Mouse (Mus musculus): ENCODE results near the gene Plekha1. TPM values are rescaled to one million over a fixed set of nuclear protein-coding genes. Genes with fewer than 3 reads are reported as not detected.
A peak's percentile ranks its signal among the peaks of the same experiment; 100 is the strongest.

The Plekha1 gene
- polyA plus RNA-seq, 1 experiment from 2014 or later, result 65.4 TPM

DNA sequence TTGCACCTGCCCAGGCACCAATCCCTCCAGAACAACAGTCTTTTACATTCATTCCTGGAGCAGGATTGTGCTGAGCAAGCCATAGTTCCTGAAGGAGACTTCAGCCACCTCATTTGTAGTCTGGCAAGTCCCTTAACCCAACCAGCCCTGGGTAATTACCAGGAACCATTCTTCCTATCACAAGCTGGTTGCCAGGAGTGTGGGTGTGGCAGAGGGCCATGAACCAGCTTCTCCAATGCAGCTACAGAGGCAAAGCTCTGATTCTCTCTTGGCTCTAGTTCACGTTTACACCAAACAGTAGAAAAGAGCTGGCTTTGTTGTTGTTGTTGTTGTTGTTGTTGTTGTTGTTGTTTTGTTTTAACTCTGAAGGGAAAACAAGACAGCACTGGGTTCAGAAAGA is 3.1 kb upstream of the Plekha1 start:
- Histone ChIP-seq H3K9ac (no peak overlapping the region), H3K4me2 (no peak overlapping the region), H3K9me3 (no peaks in the 10 kb centered on the region), H3K4me1 (replicated peaks) (peaks cover 42% of the 10 kb centered on the region), H3K36me3 (no peaks in the 10 kb centered on the region), H3K27me3 (no peaks in the 10 kb centered on the region), H3K27ac (no peak overlapping the region), H3K4me3 (no peak overlapping the region)
- WGBS, result 53% methylated on average over 1 of the region's 1 CpGs
- ATAC-seq (ENCODE audit: low FRiP score), result no peak

DNA sequence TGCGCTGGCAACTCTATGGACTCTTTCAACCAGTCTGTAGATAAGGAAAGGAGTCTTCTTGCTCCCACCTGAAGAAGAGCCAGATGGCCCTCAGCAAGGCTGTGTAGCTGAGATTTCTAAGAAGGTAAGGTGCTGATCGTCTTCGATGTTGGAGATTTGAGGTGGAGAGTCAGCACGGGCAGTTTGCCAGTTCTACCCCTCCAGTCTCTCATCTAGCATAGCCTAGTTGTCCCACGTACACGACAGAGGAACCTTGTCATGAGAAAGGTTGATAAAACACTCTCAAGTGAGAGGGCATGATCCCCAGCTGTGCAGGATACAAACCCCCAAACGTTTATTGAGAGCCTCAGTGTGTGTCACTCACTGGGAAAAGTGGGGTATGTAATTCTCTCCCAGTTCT is 845 bp upstream of the Plekha1 start:
- no peaks in the 10 kb centered on the region for H3K36me3 ChIP-seq
- no peak for ATAC-seq (ENCODE audit: low FRiP score)
- no peak overlapping the region for H3K9ac ChIP-seq
- no peak overlapping the region for H3K27ac ChIP-seq
- H3K4me2 ChIP-seq, result no peak overlapping the region
- no peaks in the 10 kb centered on the region for H3K9me3 ChIP-seq
- peaks cover 38% of the 10 kb centered on the region for H3K4me1 ChIP-seq (replicated peaks)
- no peaks in the 10 kb centered on the region for H3K27me3 ChIP-seq
- no peak overlapping the region for H3K4me3 ChIP-seq
- WGBS, result 77% methylated on average over 7 of the region's 7 CpGs

DNA sequence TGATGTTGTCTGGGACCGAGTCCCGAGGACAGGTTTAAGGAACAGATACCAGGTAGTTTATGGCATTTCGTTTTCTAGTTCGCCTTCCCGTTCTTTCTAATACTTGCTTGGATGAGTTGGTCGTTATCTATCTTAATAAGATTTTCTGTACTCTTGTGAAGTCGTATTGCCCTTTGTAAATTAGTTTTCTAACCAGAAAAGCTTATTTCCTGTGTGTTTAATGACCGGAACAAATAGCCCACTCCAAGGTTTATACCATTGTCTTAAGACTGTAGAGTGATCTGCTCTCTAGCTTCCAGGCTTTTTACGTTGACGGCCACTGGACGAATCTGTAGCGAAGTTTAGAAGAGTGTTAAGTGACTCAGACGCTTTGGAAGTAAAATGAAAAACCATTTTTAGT is 1.1 kb downstream of the Plekha1 start:
- Histone ChIP-seq H3K27me3 (no peaks in the 10 kb centered on the region), H3K4me2 (peak overlapping the region; percentile 60), H3K4me3 (peak overlapping the region; percentile 83), H3K36me3 (no peaks in the 10 kb centered on the region), H3K4me1 (replicated peaks) (peaks cover 26% of the 10 kb centered on the region), H3K9ac (peak overlapping the region; percentile 92), H3K27ac (peak overlapping the region; percentile 92), H3K9me3 (no peaks in the 10 kb centered on the region)
- no peak for ATAC-seq (ENCODE audit: low FRiP score)
- under 1% methylated on average over 13 of the region's 13 CpGs for WGBS

DNA sequence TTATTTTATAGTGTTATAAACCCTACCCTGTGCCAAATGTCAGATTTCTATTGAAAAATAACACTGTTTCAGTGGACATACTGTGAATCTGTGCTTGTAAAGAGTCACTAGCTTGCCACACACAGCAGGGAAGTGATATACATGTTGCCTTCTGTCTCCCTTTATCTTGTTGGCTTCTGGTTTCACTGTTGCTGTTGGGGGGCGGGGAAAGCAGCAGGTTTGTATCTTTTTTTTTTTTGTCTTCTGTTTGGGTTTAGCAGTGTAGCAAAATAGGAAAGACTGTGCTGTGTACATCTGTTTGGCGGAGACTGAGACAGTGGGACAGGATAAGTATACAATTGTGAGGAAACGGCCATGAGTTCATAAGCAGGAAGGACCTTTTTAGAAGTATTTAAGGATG is 1.7 kb downstream of the Plekha1 start:
- no peaks in the 10 kb centered on the region for H3K27me3 ChIP-seq
- peaks cover 21% of the 10 kb centered on the region for H3K4me1 ChIP-seq (replicated peaks)
- no peaks in the 10 kb centered on the region for H3K9me3 ChIP-seq
- no peak for ATAC-seq (ENCODE audit: low FRiP score)
- WGBS, result 61% methylated on average over 3 of the region's 3 CpGs
- H3K4me2 ChIP-seq, result peak overlapping the region; percentile 60
- peak overlapping the region; percentile 83 for H3K4me3 ChIP-seq
- H3K36me3 ChIP-seq, result no peaks in the 10 kb centered on the region
- no peak overlapping the region for H3K9ac ChIP-seq
- no peak overlapping the region for H3K27ac ChIP-seq

DNA sequence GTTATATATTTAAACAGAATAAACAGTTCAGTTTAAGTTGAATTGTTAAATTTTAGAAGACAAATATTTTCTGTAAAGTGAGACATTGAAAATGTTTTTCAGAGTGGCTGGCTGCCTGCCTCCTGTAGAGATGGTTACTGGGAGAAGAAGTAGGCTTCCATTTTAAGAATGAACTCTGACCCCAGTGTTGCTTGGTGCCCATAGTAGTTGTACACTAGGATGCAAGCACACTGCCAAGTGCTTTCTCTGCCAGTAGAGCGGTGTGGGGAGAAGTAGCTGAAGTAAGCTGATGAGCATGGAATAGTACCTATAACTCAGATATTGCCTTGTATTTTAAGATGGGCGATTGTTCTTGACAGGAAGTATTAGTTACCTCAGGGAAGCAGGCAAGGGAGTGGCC is 18.6 kb downstream of the Plekha1 start:
- peaks cover 6% of the 10 kb centered on the region for H3K4me1 ChIP-seq (replicated peaks)
- no peak overlapping the region for H3K9ac ChIP-seq
- no peaks in the 10 kb centered on the region for H3K27me3 ChIP-seq
- no peak for ATAC-seq (ENCODE audit: low FRiP score)
- no peak overlapping the region for H3K4me3 ChIP-seq
- no peak overlapping the region for H3K4me2 ChIP-seq
- WGBS, result 95% methylated on average over 2 of the region's 2 CpGs
- no peak overlapping the region for H3K27ac ChIP-seq
- H3K9me3 ChIP-seq, result no peaks in the 10 kb centered on the region
- H3K36me3 ChIP-seq, result peaks cover 25% of the 10 kb centered on the region; the same call in 1 of the 2 replicates

DNA sequence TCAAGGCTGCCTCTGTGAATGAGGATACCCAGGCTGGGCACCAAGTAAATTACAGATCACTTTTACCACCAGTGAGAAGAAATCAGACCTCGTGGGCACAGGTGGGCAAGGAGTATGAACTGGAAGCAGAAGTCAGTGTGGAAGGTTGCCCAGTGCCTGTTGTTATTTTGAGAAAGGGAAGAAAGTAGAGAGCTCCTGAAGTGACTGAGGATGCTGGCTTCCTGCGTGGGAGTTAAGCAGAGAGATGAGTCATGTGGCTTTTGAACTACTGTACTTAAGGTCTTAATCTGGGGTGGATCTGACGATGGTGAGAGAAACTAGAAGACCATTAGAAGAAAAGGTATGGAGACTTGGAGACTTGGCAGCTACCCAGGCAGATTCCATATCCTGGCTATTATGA is 20.7 kb downstream of the Plekha1 start:
- peaks cover 21% of the 10 kb centered on the region for H3K36me3 ChIP-seq
- WGBS, result 89% methylated on average over 3 of the region's 3 CpGs
- ATAC-seq (ENCODE audit: low FRiP score), result no peak
- peaks cover 6% of the 10 kb centered on the region for H3K4me1 ChIP-seq (replicated peaks)
- H3K4me2 ChIP-seq, result no peak overlapping the region
- no peak overlapping the region for H3K4me3 ChIP-seq
- no peak overlapping the region for H3K27ac ChIP-seq
- no peaks in the 10 kb centered on the region for H3K9me3 ChIP-seq
- no peak overlapping the region for H3K9ac ChIP-seq
- H3K27me3 ChIP-seq, result no peaks in the 10 kb centered on the region

DNA sequence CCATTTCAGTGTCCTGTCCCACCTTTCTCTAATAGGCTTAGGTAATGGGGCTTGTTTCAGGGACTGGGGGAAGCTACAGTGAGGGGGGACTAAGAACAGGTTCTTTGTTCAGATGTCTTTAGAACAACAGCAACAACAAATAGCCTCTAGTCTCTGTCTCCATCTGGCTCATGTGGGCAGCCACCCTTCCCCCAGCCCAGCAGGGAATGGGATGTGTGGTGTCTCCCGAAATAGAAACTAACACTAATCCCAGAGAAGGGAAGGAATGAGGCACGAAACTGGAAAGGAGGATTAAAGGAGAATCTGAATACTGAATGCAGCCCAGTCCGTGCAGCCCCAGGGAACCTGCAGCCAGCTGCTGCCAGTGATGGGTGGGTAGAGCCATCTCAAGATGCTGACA is 22.4 kb downstream of the Plekha1 start:
- Histone ChIP-seq H3K27ac (no peak overlapping the region), H3K27me3 (no peaks in the 10 kb centered on the region), H3K4me2 (no peak overlapping the region), H3K9me3 (no peaks in the 10 kb centered on the region), H3K36me3 (peaks cover 29% of the 10 kb centered on the region), H3K4me1 (replicated peaks) (peaks cover 6% of the 10 kb centered on the region), H3K9ac (no peak overlapping the region), H3K4me3 (no peak overlapping the region)
- no peak for ATAC-seq (ENCODE audit: low FRiP score)
- 22% methylated on average over 3 of the region's 3 CpGs for WGBS

DNA sequence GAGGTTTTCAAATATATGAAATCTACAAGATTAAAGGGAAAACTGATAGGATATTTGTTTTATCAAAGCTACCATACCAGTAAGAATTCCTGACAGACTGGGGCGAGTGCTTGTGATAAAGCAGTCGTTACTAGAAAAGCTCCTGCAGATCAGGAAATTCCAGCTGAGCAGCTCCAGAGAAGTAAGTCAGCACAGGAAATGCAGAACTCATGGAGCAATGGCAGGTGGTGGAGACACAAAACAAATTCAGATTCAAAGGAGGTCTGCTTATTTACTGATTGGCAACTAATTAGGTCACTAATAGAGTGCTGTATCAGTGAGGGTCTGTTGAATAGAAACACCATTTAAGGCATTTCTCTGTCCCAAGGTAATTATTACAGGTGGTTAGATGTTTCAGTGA is 25.3 kb downstream of the Plekha1 start:
- H3K9ac ChIP-seq, result no peak overlapping the region
- H3K4me1 ChIP-seq (replicated peaks), result peaks cover 6% of the 10 kb centered on the region
- no peaks in the 10 kb centered on the region for H3K27me3 ChIP-seq
- peaks cover 27% of the 10 kb centered on the region for H3K36me3 ChIP-seq
- no peaks in the 10 kb centered on the region for H3K9me3 ChIP-seq
- no peak for ATAC-seq (ENCODE audit: low FRiP score)
- H3K27ac ChIP-seq, result no peak overlapping the region
- no peak overlapping the region for H3K4me3 ChIP-seq
- H3K4me2 ChIP-seq, result no peak overlapping the region
- 58% methylated on average over 2 of the region's 2 CpGs for WGBS

DNA sequence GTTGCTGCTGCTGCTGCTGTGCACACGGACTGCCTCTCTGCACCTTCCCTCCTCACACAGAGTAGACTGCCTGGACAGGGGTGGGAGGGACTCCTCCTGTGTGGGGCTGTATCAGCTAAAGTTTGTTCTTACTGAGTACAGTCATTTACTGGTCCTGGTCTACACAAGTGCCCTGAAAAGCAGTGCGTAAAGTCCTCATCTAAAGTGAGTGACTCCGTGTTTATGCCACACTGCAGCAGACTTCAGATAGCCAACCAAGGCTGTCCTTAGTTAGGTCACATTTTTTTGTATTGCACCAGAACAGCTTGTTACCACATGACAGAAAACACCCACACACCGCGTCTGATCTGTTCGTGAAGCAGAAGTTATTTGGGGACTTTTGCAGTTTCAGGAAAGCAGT is 27.4 kb downstream of the Plekha1 start:
- WGBS, result 86% methylated on average over 6 of the region's 6 CpGs
- Histone ChIP-seq H3K4me3 (no peak overlapping the region), H3K9me3 (no peaks in the 10 kb centered on the region), H3K27ac (no peak overlapping the region), H3K9ac (no peak overlapping the region), H3K27me3 (no peaks in the 10 kb centered on the region), H3K4me1 (replicated peaks) (peaks cover 2% of the 10 kb centered on the region), H3K4me2 (no peak overlapping the region), H3K36me3 (peaks cover 33% of the 10 kb centered on the region)
- no peak for ATAC-seq (ENCODE audit: low FRiP score)

DNA sequence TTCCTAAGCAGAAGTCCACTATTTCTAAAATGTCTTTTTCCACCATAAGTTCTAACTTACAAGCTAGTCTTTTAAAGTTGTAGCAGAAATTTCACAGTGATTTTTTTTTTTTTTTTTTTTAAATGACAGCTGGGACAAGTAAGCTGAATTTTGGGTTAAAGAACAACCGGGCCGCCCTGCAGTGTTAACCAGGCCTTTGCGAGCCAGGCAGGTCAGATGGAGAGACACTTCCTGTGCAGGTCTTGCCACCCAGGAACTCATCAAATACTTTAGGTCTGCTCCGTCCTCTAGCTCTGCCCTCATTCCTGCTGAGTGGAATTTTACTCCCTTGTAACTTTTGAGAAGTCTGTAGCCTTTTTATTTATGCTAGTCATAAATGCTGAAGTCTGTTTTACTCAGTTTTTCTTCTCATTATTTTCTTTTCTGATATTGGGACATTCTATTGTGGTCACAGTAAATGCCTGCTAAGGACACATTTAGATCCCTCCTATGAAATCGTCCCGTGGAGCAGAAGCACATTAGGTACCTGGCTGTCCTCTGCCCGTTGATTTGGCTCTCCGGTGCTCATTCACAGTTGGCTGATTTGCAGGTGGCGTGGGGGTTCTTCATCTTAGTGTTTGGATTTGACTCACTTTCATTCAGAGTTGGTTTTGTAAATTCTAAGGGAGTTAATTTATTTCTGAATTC is 29.5 kb downstream of the Plekha1 start:
- Histone ChIP-seq H3K27me3 (no peaks in the 10 kb centered on the region), H3K4me2 (no peak overlapping the region), H3K9ac (no peak overlapping the region), H3K9me3 (no peaks in the 10 kb centered on the region), H3K4me1 (replicated peaks) (no peaks in the 10 kb centered on the region), H3K27ac (no peak overlapping the region), H3K4me3 (no peak overlapping the region), H3K36me3 (peaks cover 37% of the 10 kb centered on the region)
- no peak for ATAC-seq (ENCODE audit: low FRiP score)
- WGBS, result 86% methylated on average over 9 of the region's 9 CpGs

DNA sequence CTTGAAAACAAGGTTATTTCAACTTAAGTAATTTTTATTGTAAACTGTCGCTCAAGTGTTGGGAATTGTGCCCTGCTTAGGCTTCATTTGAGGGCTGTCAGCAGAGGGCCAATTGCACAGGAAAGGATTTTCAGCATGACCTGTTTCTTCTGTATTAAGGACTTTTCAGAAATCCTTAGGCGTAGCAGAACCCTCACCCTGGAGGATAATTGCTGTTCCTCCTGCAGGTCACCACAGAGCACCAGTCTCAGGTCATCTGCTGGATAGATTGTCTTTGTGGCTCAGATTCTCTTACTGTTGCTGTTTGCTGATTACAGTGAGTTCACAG is 30.0 kb downstream of the Plekha1 start:
- peaks cover 39% of the 10 kb centered on the region for H3K36me3 ChIP-seq

DNA sequence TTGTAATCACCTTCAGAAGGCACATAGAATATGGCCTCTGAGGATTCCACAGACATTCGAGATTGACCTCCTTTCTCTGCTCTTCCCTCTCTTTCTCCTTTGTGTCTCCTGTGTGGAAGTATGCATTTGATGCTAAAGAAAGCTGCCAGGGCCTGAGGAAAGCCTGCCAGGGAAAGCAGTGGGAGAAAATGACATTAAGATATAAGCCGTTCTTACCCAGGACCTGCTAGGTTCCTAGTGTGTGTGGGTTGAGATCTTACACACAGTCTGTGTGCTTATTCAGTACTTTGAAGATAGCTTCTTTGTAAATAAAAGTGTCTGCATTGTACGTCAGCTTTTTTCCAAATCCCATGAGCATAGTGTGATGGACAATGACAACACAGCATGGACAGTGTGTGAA is 30.5 kb downstream of the Plekha1 start:
- peaks cover 44% of the 10 kb centered on the region for H3K36me3 ChIP-seq
- H3K9me3 ChIP-seq, result no peaks in the 10 kb centered on the region
- no peak overlapping the region for H3K27ac ChIP-seq
- H3K27me3 ChIP-seq, result no peaks in the 10 kb centered on the region
- 78% methylated on average over 3 of the region's 3 CpGs for WGBS
- peak overlapping the region; percentile 8; the same call in 1 of the 2 replicates for H3K9ac ChIP-seq
- H3K4me1 ChIP-seq (replicated peaks), result no peaks in the 10 kb centered on the region
- no peak overlapping the region for H3K4me3 ChIP-seq
- no peak overlapping the region for H3K4me2 ChIP-seq
- ATAC-seq (ENCODE audit: low FRiP score), result no peak

More for the DNA sequence above, 30.0 kb downstream of the Plekha1 start:
- Histone ChIP-seq H3K4me2 (no peak overlapping the region), H3K9ac (no peak overlapping the region), H3K27me3 (no peaks in the 10 kb centered on the region), H3K4me1 (replicated peaks) (no peaks in the 10 kb centered on the region), H3K9me3 (no peaks in the 10 kb centered on the region), H3K4me3 (no peak overlapping the region), H3K27ac (no peak overlapping the region)
- ATAC-seq (ENCODE audit: low FRiP score), result no peak
- 72% methylated on average over 2 of the region's 2 CpGs for WGBS

DNA sequence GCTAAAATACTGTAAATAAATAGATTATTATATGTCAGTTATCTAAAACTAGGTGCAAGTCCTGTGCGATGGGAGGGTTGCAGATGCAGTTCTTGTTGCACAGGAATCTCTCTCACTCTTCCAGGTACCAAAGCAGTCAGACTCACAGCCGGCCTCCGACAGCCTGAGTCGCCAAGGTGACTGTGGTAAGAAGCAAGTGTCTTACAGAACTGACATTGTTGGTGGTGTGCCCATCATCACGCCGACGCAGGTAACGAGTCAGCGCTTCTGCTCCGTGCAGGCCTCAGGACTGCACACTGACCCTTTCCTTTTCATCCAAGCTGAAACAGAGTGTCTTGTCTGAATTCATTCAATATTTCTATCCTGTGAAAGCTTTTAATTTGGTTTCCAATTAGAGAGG is 31.6 kb downstream of the Plekha1 start:
- Histone ChIP-seq H3K9me3 (no peaks in the 10 kb centered on the region), H3K36me3 (peaks cover 47% of the 10 kb centered on the region), H3K4me2 (no peak overlapping the region), H3K27ac (no peak overlapping the region), H3K4me3 (no peak overlapping the region), H3K4me1 (replicated peaks) (no peaks in the 10 kb centered on the region), H3K27me3 (no peaks in the 10 kb centered on the region), H3K9ac (no peak overlapping the region)
- 92% methylated on average over 10 of the region's 10 CpGs for WGBS
- ATAC-seq (ENCODE audit: low FRiP score), result no peak

Data from hindbrain, embryonic 13.5 days (tissue).